Mouse (Mus musculus) spleen, adult 2 months (tissue): ENCODE measurements around the gene Sfmbt1.

Experiments
- CTCF ChIP-seq: fragments of 200-500 bp; IDR thresholded peaks from 2 replicates; pipeline ENCODE4 v1.5.1; 2011; ENCODE audit warnings: mild to moderate bottlenecking, inconsistent platforms; ENCODE audit not compliant: insufficient read depth, insufficient read length, insufficient replicate concordance; ENCODE audit errors: extremely low read depth
- POLR2A ChIP-seq: fragments of 200-500 bp; IDR thresholded peaks from 2 replicates; pipeline ENCODE4 v1.6.1; 2011; ENCODE audit warnings: low read depth, low read length, inconsistent platforms

- TF ChIP-seq POLR2A (no peak), CTCF (no peak)
Observed at GRCm38 (mm10) chr14:30682131-30682530, 32.5 kb upstream of the Sfmbt1 start.
